Comparison of ENCODE assay signal across 21 mouse cellular contexts in genomic region chr14:74180066-74180465, GRCm38 (mm10).
DNase-seq lines count a peak whose midpoint lies in the region; ATAC-seq and TF ChIP-seq lines count a peak whose summit lies in the region.
"Had no signal": no experiment of that assay in that cellular context is flagged by ENCODE, and none has a peak within 500 bp of the region (broad histone marks: within the 10 kb centered on the region; RNA-seq: fewer than 3 reads in every experiment).

No protein-coding gene starts in this region.

- H3K9me3 ChIP-seq in kidney, embryonic 14.5 days (ENCODE audit: control insufficient read depth, low read length), result no peaks in the 10 kb centered on the region
- no peaks in the 10 kb centered on the region for H3K9me3 ChIP-seq in kidney, embryonic 16.5 days (ENCODE audit: low read length)
- H3K9me3 ChIP-seq: G1E had no signal

- no peaks in the 10 kb centered on the region for H3K27me3 ChIP-seq in kidney, adult 2 months (replicated peaks; ENCODE audit: control insufficient read depth, insufficient read depth, low read length)
- no peaks in the 10 kb centered on the region for H3K27me3 ChIP-seq in kidney, embryonic 14.5 days (ENCODE audit: control insufficient read depth, insufficient read depth, low read length)
- no peaks in the 10 kb centered on the region for H3K27me3 ChIP-seq in kidney, embryonic 16.5 days (ENCODE audit: insufficient read depth, low read length)
- H3K27me3 ChIP-seq: CH12.LX, Patski had no signal

- H3K4me1 ChIP-seq in kidney, adult 2 months (ENCODE audit: control insufficient read depth, insufficient read depth, low read length), result 0 out of 2 replicates have a peak, but pooled peaks cover 3% of the 10 kb centered on the region
- no peaks in the 10 kb centered on the region for H3K4me1 ChIP-seq in kidney, embryonic 14.5 days (ENCODE audit: control insufficient read depth, insufficient read depth, low read length)
- no peaks in the 10 kb centered on the region for H3K4me1 ChIP-seq in kidney, embryonic 16.5 days (ENCODE audit: insufficient read depth, low read length)

- DNase-seq in kidney, adult 2 months, result peak; percentile 74
- DNase-seq in kidney, postnatal 25 days, result no peak
- peak; percentile 17 to 29 for DNase-seq in kidney, adult 8-10 months
- DNase-seq in kidney, adult 9 months, result peak; percentile 76
- DNase-seq: adrenal gland, adult 2 months; adrenal gland, adult 8-10 months; adrenal gland, postnatal 10 days; adrenal gland, postnatal 14 days; adrenal gland, postnatal 25 days; adrenal gland, postnatal 36 days; B cell, adult 2 months; cerebellum, adult 11 months; cerebellum, adult 11-12 months; cerebellum, adult 18-20 months had no signal

- H3K27ac ChIP-seq in kidney, adult 2 months (ENCODE audit: insufficient read depth, low read depth, low read length), result no peak overlapping the region
- H3K27ac ChIP-seq in kidney, embryonic 14.5 days (ENCODE audit: low read depth, low read length), result no peak overlapping the region
- no peak overlapping the region for H3K27ac ChIP-seq in kidney, embryonic 16.5 days (ENCODE audit: low read length)

- TF ChIP-seq POLR2A in kidney, adult 2 months (IDR thresholded peaks at IDR 0.05; ENCODE audit: low read depth, low read length), result no peak

- H3K4me2 ChIP-seq in kidney, embryonic 14.5 days (replicated peaks; ENCODE audit: low read depth, low read length), result no peak overlapping the region
- no peak overlapping the region for H3K4me2 ChIP-seq in kidney, embryonic 16.5 days (replicated peaks; ENCODE audit: low read depth, low read length)

- TF ChIP-seq CTCF in kidney, adult 2 months (conservative IDR thresholded peaks at IDR 0.05; ENCODE audit: insufficient read depth, insufficient read length, low read depth, low read length), result no peak

- H3K4me3 ChIP-seq in kidney, adult 2 months (ENCODE audit: insufficient read depth, low read depth, low read length), result no peak overlapping the region
- H3K4me3 ChIP-seq in kidney, embryonic 14.5 days (ENCODE audit: low read length), result no peak overlapping the region
- no peak overlapping the region for H3K4me3 ChIP-seq in kidney, embryonic 16.5 days (ENCODE audit: low read length)

- 41% methylated on average over 2 of the region's 2 CpGs for WGBS in kidney, adult 2 months
- 76% methylated on average over 2 of the region's 2 CpGs for WGBS in kidney, embryonic 14.5 days
- 68% methylated on average over 2 of the region's 2 CpGs for WGBS in kidney, embryonic 16.5 days

- H3K36me3 ChIP-seq in kidney, adult 2 months (ENCODE audit: control insufficient read depth, insufficient read depth, low read length), result no peaks in the 10 kb centered on the region
- no peaks in the 10 kb centered on the region for H3K36me3 ChIP-seq in kidney, embryonic 14.5 days (ENCODE audit: control insufficient read depth, insufficient read depth, low read length)
- no peaks in the 10 kb centered on the region for H3K36me3 ChIP-seq in kidney, embryonic 16.5 days (ENCODE audit: insufficient read depth, low read length)
- H3K36me3 ChIP-seq: G1E had no signal

- H3K9ac ChIP-seq in kidney, embryonic 14.5 days (ENCODE audit: low read depth, low read length), result no peak overlapping the region
- H3K9ac ChIP-seq in kidney, embryonic 16.5 days (replicated peaks; ENCODE audit: low read length), result no peak overlapping the region

- ATAC-seq in kidney, embryonic 14.5 days (ENCODE audit: low FRiP score, low TSS enrichment), result no peak
- no peak for ATAC-seq in kidney, embryonic 16.5 days (ENCODE audit: low FRiP score, low TSS enrichment)
- ATAC-seq: activated CD4-positive, CD25-positive, alpha-beta regulatory T cell, adult 4 months; CD4-positive, CD25-positive, alpha-beta regulatory T cell, adult 4 months; Patski had no signal

Comparison
In these comparisons a context has a peak if more than half of its experiments do, and no peak if none do; other contexts are left out.
1. DNase-seq: peak in kidney, adult 2 months (single experiment), kidney, adult 8-10 months (2 of 2) and kidney, adult 9 months (single experiment); none in kidney, postnatal 25 days (0 of 2).